Mouse (Mus musculus) midbrain, embryonic 12.5 days (tissue): Measurements from ENCODE around the gene Wdr83os. TPM values are rescaled to one million over a fixed set of nuclear protein-coding genes. Genes with fewer than 3 reads are reported as not detected.

Experiments used
- ATAC-seq: fragments of 200-750 bp; cut with Nextera tagmentation; 2 replicates; pipeline ENCODE4 v1.8.0; 2017; ENCODE audit warnings: low read depth, moderate TSS enrichment, moderate library complexity; ENCODE audit not compliant: low FRiP score
- H3K27ac ChIP-seq: fragments of 300-500 bp; sonication (generic); replicated peaks from 2 replicates; pipeline ENCODE4 v1.5.1; 2016; ENCODE audit warnings: mild to moderate bottlenecking
- H3K27me3 ChIP-seq: fragments of 300-500 bp; sonication (generic); 2 replicates; pipeline ENCODE4 v1.6.1; 2016; ENCODE audit warnings: mild to moderate bottlenecking
- H3K36me3 ChIP-seq: fragments of 300-500 bp; sonication (generic); 2 replicates; pipeline ENCODE4 v1.6.1; 2016
- H3K4me1 ChIP-seq: fragments of 300-500 bp; sonication (generic); 2 replicates; pipeline ENCODE4 v1.6.1; 2016
- H3K4me2 ChIP-seq: fragments of 300-500 bp; sonication (generic); replicated peaks from 2 replicates; pipeline ENCODE4 v1.6.1; 2016; ENCODE audit warnings: mild to moderate bottlenecking, moderate library complexity
- H3K4me3 ChIP-seq: fragments of 300-500 bp; sonication (generic); 2 replicates; pipeline ENCODE4 v1.5.1; 2016; ENCODE audit warnings: mild to moderate bottlenecking
- H3K9ac ChIP-seq: fragments of 300-500 bp; sonication (generic); replicated peaks from 2 replicates; pipeline ENCODE4 v1.6.1; 2016; ENCODE audit warnings: mild to moderate bottlenecking, moderate library complexity
- H3K9me3 ChIP-seq: fragments of 300-500 bp; sonication (generic); 2 replicates; pipeline ENCODE4 v1.6.1; 2016; ENCODE audit warnings: mild to moderate bottlenecking
- WGBS: fragments of 180-500 bp; shearing (Covaris S2); methylation state at CpG from one replicate; pipeline ENCODE4 v1.1.7; 2016; 5-methylcytosine and 5-hydroxymethylcytosine counted together
- polyA plus RNA-seq: library from polyadenylated mRNA; unstranded; fragments of >200 nt; fragmentation: Nextera tagmentation; extraction: Ambion mirVana; gene quantifications from 2 replicates; pipeline ENCODE4 v1.2.1, GENCODE M21; 2016

Gene Wdr83os
- polyA plus RNA-seq, 1 experiment from 2014 or later: 114 TPM

DNA sequence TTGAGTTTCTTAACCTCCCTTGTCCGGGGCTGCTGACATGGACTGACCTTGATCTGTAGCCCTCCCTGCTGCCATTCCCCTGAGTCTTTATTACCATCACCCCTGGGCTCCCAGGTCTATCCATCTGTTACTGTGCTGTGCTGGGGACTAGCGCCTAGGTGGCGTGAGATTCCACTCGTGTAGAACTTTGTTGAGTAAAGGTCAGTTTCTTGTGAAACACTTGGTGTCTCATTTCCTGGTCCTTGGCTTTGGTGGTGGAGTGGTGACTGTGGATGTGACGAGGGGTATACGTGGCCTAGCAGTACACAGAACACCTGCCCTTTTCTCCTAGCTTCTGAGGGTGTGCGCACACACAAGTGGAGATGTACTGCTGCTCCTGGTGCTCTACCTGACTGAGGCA is 23.2 kb upstream of the Wdr83os start:
- peaks cover 18% of the 10 kb centered on the region for H3K4me1 ChIP-seq

DNA sequence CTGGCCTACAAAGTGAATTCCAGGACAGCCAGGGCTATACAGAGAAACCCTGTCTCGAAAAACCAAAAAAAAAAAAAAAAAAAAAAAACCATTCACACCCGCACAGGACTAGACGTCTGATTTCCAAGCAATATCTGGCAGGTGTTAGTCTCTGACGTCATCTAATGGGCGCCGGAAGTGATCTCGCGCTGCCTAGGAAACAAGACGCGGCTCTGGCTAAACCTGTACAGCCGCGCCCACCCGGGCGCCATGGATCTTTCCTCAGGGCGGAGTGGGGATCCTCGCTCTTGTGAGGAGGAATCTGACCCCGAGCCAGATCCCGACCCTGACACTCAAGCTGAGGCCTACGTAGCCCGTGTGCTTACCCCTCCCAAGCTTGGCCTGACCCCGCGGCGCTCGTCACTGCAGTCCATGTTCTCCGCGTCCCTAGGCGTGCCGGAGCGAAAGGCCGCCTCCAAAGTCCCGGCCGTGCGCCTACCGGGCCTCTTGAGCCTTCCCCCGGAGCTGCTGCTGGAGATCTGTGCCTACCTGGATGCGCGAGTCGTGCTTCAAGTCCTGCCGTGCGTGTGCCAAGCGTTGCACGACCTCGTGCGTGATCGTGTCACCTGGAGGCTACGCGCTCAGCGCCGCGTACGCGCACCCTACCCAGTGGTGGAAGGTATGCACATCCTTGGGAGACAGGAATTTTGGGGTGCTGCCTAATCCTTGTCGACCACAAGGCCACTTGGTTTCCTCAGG is 20.5 kb upstream of the Wdr83os start, which contains the start of gene Fbxw9:
Fbxw9 (plus strand) TSS at position 177 of the 738 bp plus-strand sequence.
- Histone ChIP-seq H3K4me2 (peak within 1 kb of the TSS; percentile 92), H3K9me3 (no peaks in the 10 kb centered on the region), H3K27ac (0 out of 2 replicates have a peak within 1 kb of the TSS, but pooled peaks have one; percentile 1), H3K4me3 (peak within 1 kb of the TSS; percentile 68), H3K4me1 (peaks cover 18% of the 10 kb centered on the region), H3K36me3 (peaks cover 30% of the 10 kb centered on the region), H3K27me3 (no peaks in the 10 kb centered on the region), H3K9ac (peak within 1 kb of the TSS; percentile 71)
- peak; percentile 93 for ATAC-seq
- under 1% methylated on average over 53 of the region's 53 CpGs for WGBS

More for the DNA sequence above, 23.2 kb upstream of the Wdr83os start:
- 89% methylated on average over 7 of the region's 7 CpGs for WGBS
- ATAC-seq: no peak
- H3K9ac ChIP-seq: no peak overlapping the region
- no peaks in the 10 kb centered on the region for H3K27me3 ChIP-seq
- H3K4me3 ChIP-seq: no peak overlapping the region
- H3K4me2 ChIP-seq: no peak overlapping the region
- H3K9me3 ChIP-seq: no peaks in the 10 kb centered on the region
- H3K27ac ChIP-seq: no peak overlapping the region
- peaks cover 47% of the 10 kb centered on the region for H3K36me3 ChIP-seq

DNA sequence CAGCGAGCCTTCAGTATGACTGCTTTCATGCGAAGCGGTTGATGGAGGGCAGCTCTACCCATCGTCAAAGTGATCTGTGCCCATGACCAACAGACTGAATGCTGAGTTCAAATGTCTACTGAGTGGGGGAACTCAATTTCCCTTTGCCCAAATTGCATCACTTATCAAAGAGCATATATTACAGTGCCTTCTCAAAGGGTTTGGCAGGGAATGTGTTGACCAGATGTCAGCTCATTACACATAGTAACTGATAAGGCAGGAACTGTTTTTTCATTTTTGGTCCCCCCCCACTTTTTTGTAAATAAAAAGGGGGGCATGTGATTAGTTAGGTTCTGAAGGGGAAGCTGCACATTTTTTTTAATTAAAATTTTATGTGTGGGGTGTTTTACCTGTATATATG is 17.9 kb upstream of the Wdr83os start:
- Histone ChIP-seq H3K36me3 (peaks cover 27% of the 10 kb centered on the region), H3K9ac (no peak overlapping the region), H3K4me2 (no peak overlapping the region), H3K9me3 (no peaks in the 10 kb centered on the region), H3K4me1 (peaks cover 18% of the 10 kb centered on the region), H3K4me3 (no peak overlapping the region), H3K27ac (no peak overlapping the region), H3K27me3 (no peaks in the 10 kb centered on the region)
- no peak for ATAC-seq
- WGBS: 96% methylated on average over 4 of the region's 4 CpGs

DNA sequence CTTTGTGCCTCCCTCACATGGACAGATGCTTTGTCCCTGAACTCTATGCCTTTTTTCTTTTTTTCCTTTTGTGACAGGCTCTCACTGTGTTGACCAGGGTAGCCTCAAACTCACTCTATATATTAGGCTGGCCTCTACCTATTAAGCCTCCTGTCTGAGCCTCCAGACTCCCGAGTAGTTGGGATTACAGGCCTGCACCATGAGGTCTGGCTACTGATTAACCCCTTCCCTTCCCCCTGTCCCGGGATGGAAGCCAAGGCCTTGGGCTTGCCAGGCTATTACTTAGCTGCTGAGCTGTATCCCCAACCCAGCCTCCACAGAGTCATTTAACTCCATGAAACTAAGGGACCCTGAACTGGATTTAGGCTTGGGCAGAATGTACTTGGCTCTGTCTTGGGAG is 15.3 kb upstream of the Wdr83os start:
- no peak overlapping the region for H3K4me2 ChIP-seq
- no peaks in the 10 kb centered on the region for H3K27me3 ChIP-seq
- H3K9ac ChIP-seq: no peak overlapping the region
- H3K9me3 ChIP-seq: no peaks in the 10 kb centered on the region
- ATAC-seq: no peak
- no peak overlapping the region for H3K27ac ChIP-seq
- no peak overlapping the region for H3K4me3 ChIP-seq
- H3K4me1 ChIP-seq: peaks cover 18% of the 10 kb centered on the region
- 42% methylated on average over 2 of the region's 2 CpGs for WGBS
- H3K36me3 ChIP-seq: peaks cover 32% of the 10 kb centered on the region

DNA sequence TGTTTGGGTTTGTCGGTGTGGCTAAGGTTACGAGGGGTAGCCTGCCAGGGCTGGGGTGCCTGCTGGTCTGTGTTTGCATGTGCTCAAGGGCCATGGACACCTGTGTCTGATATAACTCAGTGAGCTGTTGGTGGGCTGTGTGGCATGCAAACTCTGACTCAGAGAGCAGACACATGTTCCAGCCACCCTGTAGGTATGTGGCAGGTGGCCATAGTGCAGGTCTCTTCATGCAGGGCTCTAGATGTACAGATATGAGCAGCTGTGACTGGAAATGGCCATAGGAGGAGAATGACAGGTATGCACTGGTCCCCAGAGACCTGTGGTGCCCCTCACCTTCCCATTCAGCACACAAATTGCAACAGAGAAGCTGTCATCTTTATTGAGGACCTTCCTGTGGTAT is 13.4 kb upstream of the Wdr83os start:
- no peak overlapping the region for H3K27ac ChIP-seq
- H3K9me3 ChIP-seq: no peaks in the 10 kb centered on the region
- ATAC-seq: no peak
- H3K4me2 ChIP-seq: no peak overlapping the region
- H3K9ac ChIP-seq: no peak overlapping the region
- no peak overlapping the region for H3K4me3 ChIP-seq
- no peaks in the 10 kb centered on the region for H3K27me3 ChIP-seq
- H3K4me1 ChIP-seq: peaks cover 5% of the 10 kb centered on the region
- WGBS: 96% methylated on average over 2 of the region's 2 CpGs
- peaks cover 28% of the 10 kb centered on the region for H3K36me3 ChIP-seq

DNA sequence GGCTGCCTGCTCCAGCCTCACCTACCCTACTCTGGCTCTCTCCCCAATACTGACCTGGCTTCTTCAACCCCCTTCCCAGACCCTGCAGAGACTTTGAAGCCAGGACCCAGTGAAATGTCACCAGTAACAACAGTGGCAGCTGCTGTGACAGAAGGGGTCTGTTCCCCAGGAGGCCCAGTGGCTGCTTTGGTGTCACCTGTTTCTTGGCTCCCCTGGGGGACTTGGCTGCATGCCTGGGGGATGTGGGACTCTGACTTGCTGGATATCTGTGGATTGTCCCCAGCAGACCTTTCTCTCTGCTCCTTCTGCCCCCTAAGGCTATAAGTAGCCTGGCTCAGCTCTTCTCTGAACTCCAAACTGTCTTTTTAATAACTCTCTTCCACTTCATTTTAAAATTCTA is 12.6 kb upstream of the Wdr83os start, which contains the start of gene Gm5741:
Gm5741 (minus strand) TSS at position 1 of the 400 bp plus-strand sequence.
- no peak within 1 kb of the TSS for H3K4me2 ChIP-seq
- peaks cover 13% of the 10 kb centered on the region for H3K4me1 ChIP-seq
- H3K36me3 ChIP-seq: peaks cover 20% of the 10 kb centered on the region
- no peak within 1 kb of the TSS for H3K27ac ChIP-seq
- H3K4me3 ChIP-seq: no peak within 1 kb of the TSS
- H3K9ac ChIP-seq: no peak within 1 kb of the TSS
- no peak for ATAC-seq
- H3K9me3 ChIP-seq: no peaks in the 10 kb centered on the region
- H3K27me3 ChIP-seq: no peaks in the 10 kb centered on the region

DNA sequence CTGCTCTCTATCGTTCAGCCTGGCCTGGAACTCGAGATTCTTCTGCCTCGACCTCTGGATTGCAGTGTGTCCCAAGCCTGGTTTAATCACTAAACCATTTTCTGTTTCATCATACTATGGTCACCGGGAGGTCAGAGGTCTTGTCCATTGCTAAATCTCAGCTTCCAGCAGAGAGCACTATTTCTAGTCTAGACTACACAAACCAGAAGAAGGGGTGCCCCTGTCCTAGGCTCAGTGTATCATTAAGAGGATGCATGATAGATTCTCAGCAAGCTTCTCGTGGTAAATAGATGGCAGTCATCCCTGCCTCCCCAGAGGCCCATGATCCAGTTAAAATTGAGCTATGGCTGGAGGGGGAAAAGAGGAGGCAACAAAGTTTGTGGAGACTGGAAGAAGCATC is 9.5 kb upstream of the Wdr83os start:
- H3K9ac ChIP-seq: no peak overlapping the region
- peak overlapping the region; percentile 95 for H3K27ac ChIP-seq
- no peaks in the 10 kb centered on the region for H3K27me3 ChIP-seq
- H3K9me3 ChIP-seq: no peaks in the 10 kb centered on the region
- ATAC-seq: no peak
- peaks cover 14% of the 10 kb centered on the region for H3K4me1 ChIP-seq
- peak overlapping the region; percentile 90 for H3K4me3 ChIP-seq
- peak overlapping the region; percentile 78 for H3K4me2 ChIP-seq
- 87% methylated on average over 5 of the region's 5 CpGs for WGBS
- H3K36me3 ChIP-seq: peaks cover 41% of the 10 kb centered on the region

DNA sequence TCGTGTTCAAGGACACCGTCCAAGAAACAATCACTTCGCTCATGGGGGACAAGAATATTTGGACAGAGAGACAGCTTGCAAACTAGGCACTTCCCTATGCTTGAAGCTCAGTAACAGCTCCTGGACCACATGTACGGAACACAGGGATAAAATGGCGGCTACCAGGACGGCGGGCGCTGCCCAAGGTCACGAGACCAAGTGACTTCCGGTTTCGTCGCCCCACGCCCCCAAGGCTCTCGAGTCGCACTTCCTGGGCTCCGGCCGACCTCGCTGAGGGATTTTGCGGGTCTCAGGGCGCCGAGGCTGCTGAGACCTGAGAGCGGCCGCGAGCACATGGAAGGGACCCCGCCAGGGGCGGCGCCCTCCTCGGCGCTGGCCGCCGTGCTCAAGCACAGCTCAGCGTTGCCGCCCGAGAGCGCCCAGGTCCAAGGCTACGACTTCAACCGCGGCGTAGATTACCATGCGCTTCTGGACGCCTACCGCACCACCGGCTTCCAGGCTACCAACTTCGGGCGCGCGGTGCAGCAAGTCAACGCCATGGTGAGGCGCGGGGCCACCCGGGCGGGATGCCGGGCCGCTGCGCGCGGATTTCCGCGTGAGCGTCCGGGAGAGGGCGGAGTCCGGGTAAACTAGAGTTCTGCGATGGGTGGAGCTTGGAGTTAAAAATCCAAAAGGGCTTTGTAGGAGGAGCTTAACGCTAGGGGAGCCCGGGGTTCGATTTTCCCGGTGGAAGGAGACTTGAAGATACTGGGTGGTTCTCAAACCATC is 8.8 kb upstream of the Wdr83os start, which contains the start of gene Dhps:
Dhps (plus strand) TSS at position 244 of the 768 bp plus-strand sequence.
- Histone ChIP-seq H3K9ac (peak within 1 kb of the TSS; percentile 84), H3K27ac (peak within 1 kb of the TSS; percentile 95), H3K9me3 (no peaks in the 10 kb centered on the region), H3K27me3 (no peaks in the 10 kb centered on the region), H3K4me3 (peak within 1 kb of the TSS; percentile 90), H3K36me3 (peaks cover 42% of the 10 kb centered on the region), H3K4me2 (peak within 1 kb of the TSS; percentile 78), H3K4me1 (peaks cover 14% of the 10 kb centered on the region)
- WGBS: under 1% methylated on average over 68 of the region's 68 CpGs
- ATAC-seq: peak; percentile 90

DNA sequence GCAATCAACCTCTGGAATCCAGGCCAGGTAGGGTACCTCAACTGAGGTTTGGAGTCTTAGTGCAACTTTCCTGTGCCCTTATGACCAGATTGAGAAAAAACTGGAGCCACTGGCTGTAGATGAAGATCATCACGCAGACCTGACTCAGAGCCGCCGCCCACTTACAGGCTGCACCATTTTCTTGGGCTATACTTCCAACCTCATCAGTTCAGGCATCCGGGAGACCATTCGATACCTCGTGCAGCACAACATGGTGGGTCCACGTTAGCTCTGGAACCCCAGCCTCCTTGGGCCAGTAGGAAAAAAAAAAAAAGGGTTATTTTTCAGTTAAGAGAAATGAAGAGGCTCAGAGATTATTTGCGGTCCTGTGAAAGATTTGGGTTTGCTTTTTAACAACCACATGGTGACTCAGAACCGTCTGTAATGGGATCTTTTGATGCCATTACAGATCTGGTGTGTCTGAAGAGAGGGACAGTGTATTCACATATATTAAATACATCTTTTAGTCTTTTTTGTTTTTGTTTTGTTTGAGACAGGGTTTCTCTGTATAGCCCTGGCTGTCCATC is 8.1 kb upstream of the Wdr83os start:
- H3K9ac ChIP-seq: peak overlapping the region; percentile 84
- peak overlapping the region; percentile 78 for H3K4me2 ChIP-seq
- no peaks in the 10 kb centered on the region for H3K9me3 ChIP-seq
- peaks cover 45% of the 10 kb centered on the region for H3K36me3 ChIP-seq
- H3K27me3 ChIP-seq: no peaks in the 10 kb centered on the region
- WGBS: 43% methylated on average over 9 of the region's 9 CpGs
- 0 out of 2 replicates have a peak, but pooled peaks have one; percentile 20 for ATAC-seq
- peak overlapping the region; percentile 90 for H3K4me3 ChIP-seq
- peak overlapping the region; percentile 95 for H3K27ac ChIP-seq
- peaks cover 18% of the 10 kb centered on the region for H3K4me1 ChIP-seq

DNA sequence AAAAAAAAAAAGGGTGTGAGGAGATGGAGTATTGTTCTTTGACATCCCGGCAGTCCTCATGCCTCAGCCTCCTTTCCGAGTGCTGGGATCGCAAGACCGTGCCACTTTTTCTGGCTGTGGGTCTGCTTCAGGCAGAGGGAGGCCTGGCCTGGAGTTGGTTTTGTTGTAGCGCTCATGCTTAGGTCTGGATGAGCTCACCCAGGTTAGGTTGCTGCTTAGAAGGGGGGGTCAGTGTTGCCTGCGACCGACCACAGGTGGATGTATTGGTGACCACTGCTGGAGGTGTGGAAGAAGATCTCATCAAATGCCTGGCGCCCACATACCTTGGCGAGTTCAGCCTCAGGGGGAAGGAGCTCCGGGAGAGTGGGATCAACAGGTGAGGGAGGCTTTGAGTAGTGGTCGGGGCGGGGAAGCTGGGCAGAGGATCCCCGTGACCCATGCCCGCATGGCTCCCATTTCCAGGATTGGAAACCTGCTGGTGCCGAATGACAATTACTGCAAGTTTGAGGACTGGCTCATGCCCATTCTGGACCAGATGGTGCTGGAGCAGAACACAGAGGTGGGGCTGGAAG is 7.4 kb upstream of the Wdr83os start:
- Histone ChIP-seq H3K27ac (no peak overlapping the region), H3K9ac (no peak overlapping the region), H3K36me3 (peaks cover 46% of the 10 kb centered on the region), H3K4me2 (peak overlapping the region; percentile 78; the same call in 1 of the 2 replicates), H3K27me3 (no peaks in the 10 kb centered on the region), H3K4me1 (peaks cover 18% of the 10 kb centered on the region), H3K4me3 (peak overlapping the region; percentile 7; the same call in 1 of the 2 replicates), H3K9me3 (no peaks in the 10 kb centered on the region)
- ATAC-seq: no peak
- 94% methylated on average over 15 of the region's 15 CpGs for WGBS

DNA sequence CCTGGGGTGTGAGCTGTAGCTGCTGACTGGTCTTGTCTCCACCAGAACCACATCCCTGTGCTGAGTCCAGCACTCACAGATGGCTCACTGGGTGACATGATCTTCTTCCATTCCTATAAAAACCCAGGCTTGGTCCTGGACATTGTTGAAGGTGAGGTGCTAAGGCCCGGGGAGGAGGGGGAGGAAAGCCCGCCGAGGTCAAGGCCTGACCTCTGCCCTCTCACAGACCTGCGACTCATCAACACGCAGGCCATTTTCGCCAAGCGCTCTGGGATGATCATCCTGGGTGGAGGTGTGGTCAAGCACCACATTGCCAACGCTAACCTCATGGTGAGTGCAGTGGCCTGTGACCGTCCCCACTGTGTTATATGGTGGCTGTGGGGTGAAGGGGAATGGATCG is 6.4 kb upstream of the Wdr83os start:
- no peaks in the 10 kb centered on the region for H3K9me3 ChIP-seq
- H3K9ac ChIP-seq: no peak overlapping the region
- H3K4me1 ChIP-seq: peaks cover 18% of the 10 kb centered on the region
- no peak overlapping the region for H3K4me3 ChIP-seq
- H3K4me2 ChIP-seq: no peak overlapping the region
- H3K27ac ChIP-seq: no peak overlapping the region
- WGBS: 87% methylated on average over 10 of the region's 10 CpGs
- H3K36me3 ChIP-seq: peaks cover 54% of the 10 kb centered on the region
- no peaks in the 10 kb centered on the region for H3K27me3 ChIP-seq
- no peak for ATAC-seq
